Comparison of ENCODE assay signal across 10 mouse cellular contexts in the genomic region with DNA sequence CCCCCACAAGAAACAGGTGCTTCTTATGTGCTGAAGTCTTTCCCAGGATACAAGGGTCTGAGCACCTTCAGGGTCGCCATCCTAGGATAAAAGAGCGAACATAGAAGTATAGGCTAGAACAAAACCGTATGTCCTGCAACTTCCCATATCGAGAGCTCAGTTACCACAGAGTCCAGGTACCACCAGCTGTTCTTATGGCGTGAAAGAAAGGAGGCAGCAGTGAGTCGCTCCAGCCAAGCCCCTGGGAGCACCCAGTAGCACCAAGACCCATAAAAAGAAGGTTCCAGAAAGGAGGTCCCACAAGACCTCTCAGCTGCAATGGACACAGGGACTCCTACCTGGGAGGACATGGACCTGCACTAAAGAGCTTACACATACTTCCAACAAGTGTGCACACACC.
A peak's percentile ranks its signal among the peaks of the same experiment; 100 is the strongest.
DNase-seq lines count a peak whose midpoint lies in the region; ATAC-seq and TF ChIP-seq lines count a peak whose summit lies in the region.
"Had no signal": no experiment of that assay in that cellular context is flagged by ENCODE, and none has a peak within 500 bp of the region (broad histone marks: within the 10 kb centered on the region; RNA-seq: fewer than 3 reads in every experiment).

No protein-coding gene starts in this region.

- no peak overlapping the region for H3K9ac ChIP-seq in forebrain, embryonic 11.5 days (ENCODE audit: low read length)
- H3K9ac ChIP-seq in forebrain, embryonic 13.5 days: no peak overlapping the region
- no peak overlapping the region; the same call in 1 of the 2 replicates for H3K9ac ChIP-seq in kidney, embryonic 16.5 days (replicated peaks; ENCODE audit: low read length)
- no peak overlapping the region for H3K9ac ChIP-seq in ES-Bruce4 (ENCODE audit: low read depth, poor library complexity, severe bottlenecking)
- no peak overlapping the region for H3K9ac ChIP-seq in limb, embryonic 12.5 days (replicated peaks)
- H3K9ac ChIP-seq: heart, embryonic 12.5 days; liver, embryonic 14.5 days had no signal

- no peak overlapping the region for H3K4me3 ChIP-seq in forebrain, embryonic 11.5 days (ENCODE audit: low read depth, low read length)
- H3K4me3 ChIP-seq in forebrain, embryonic 13.5 days: no peak overlapping the region
- H3K4me3 ChIP-seq in kidney, embryonic 16.5 days (ENCODE audit: low read length): no peak overlapping the region
- H3K4me3 ChIP-seq in ES-Bruce4 (ENCODE audit: low read depth, low read length): no peak overlapping the region
- H3K4me3 ChIP-seq in limb, embryonic 12.5 days (replicated peaks): no peak overlapping the region
- H3K4me3 ChIP-seq: heart, embryonic 12.5 days had no signal

- no peaks in the 10 kb centered on the region for H3K27me3 ChIP-seq in forebrain, embryonic 11.5 days (ENCODE audit: control insufficient read depth, insufficient read depth, low read length)
- H3K27me3 ChIP-seq in forebrain, embryonic 13.5 days: no peaks in the 10 kb centered on the region
- no peaks in the 10 kb centered on the region for H3K27me3 ChIP-seq in kidney, embryonic 16.5 days (ENCODE audit: insufficient read depth, low read length)
- no peaks in the 10 kb centered on the region for H3K27me3 ChIP-seq in ES-Bruce4 (ENCODE audit: control insufficient read depth, insufficient read depth, low read length, poor library complexity, severe bottlenecking)
- H3K27me3 ChIP-seq in limb, embryonic 12.5 days: no peaks in the 10 kb centered on the region

- no peak overlapping the region for H3K4me2 ChIP-seq in forebrain, embryonic 11.5 days (ENCODE audit: low read depth, low read length, severe bottlenecking)
- no peak overlapping the region for H3K4me2 ChIP-seq in forebrain, embryonic 13.5 days
- H3K4me2 ChIP-seq in kidney, embryonic 16.5 days (replicated peaks; ENCODE audit: low read depth, low read length): peak overlapping the region; percentile 16; the same call in 1 of the 2 replicates
- no peak overlapping the region for H3K4me2 ChIP-seq in limb, embryonic 12.5 days
- H3K4me2 ChIP-seq: heart, embryonic 12.5 days had no signal

- DNase-seq in forebrain, embryonic 11.5 days (ENCODE audit: low spot score): no peak
- no peak for DNase-seq in kidney, adult 9 months
- DNase-seq in embryo, embryonic 10 days (ENCODE audit: low spot score): no peak
- DNase-seq in layer of hippocampus, adult 18-20 months (ENCODE audit: low spot score in 2 of 2): no peak

- H3K9me3 ChIP-seq in forebrain, embryonic 11.5 days (ENCODE audit: control insufficient read depth, low read length): no peaks in the 10 kb centered on the region
- H3K9me3 ChIP-seq in forebrain, embryonic 13.5 days (replicated peaks): no peaks in the 10 kb centered on the region
- H3K9me3 ChIP-seq in kidney, embryonic 16.5 days (ENCODE audit: low read length): no peaks in the 10 kb centered on the region
- H3K9me3 ChIP-seq in ES-Bruce4 (replicated peaks; ENCODE audit: control insufficient read depth, insufficient read depth, low read length, poor library complexity, severe bottlenecking): no peaks in the 10 kb centered on the region
- no peaks in the 10 kb centered on the region for H3K9me3 ChIP-seq in limb, embryonic 12.5 days
- H3K9me3 ChIP-seq: heart, embryonic 12.5 days had no signal

- TF ChIP-seq EP300 in ES-Bruce4 (IDR thresholded peaks at IDR 0.05; ENCODE audit: insufficient read depth, low read depth, low read length): no peak

- no peak for TF ChIP-seq POLR2A in ES-Bruce4 (IDR thresholded peaks at IDR 0.05; ENCODE audit: insufficient read depth, low read length)

- 78% methylated on average over 6 of the region's 6 CpGs for WGBS in forebrain, embryonic 11.5 days
- 81% methylated on average over 6 of the region's 6 CpGs for WGBS in forebrain, embryonic 13.5 days
- WGBS in kidney, embryonic 16.5 days: 53% methylated on average over 6 of the region's 6 CpGs
- WGBS in limb, embryonic 12.5 days: 75% methylated on average over 6 of the region's 6 CpGs

- H3K36me3 ChIP-seq in forebrain, embryonic 11.5 days (ENCODE audit: control insufficient read depth, insufficient read depth, low read length): no peaks in the 10 kb centered on the region
- no peaks in the 10 kb centered on the region for H3K36me3 ChIP-seq in forebrain, embryonic 13.5 days (ENCODE audit: poor library complexity, severe bottlenecking)
- no peaks in the 10 kb centered on the region for H3K36me3 ChIP-seq in kidney, embryonic 16.5 days (ENCODE audit: insufficient read depth, low read length)
- H3K36me3 ChIP-seq in ES-Bruce4 (ENCODE audit: control insufficient read depth, insufficient read depth, low read length, poor library complexity, severe bottlenecking): no peaks in the 10 kb centered on the region
- H3K36me3 ChIP-seq in limb, embryonic 12.5 days: peaks cover 4% of the 10 kb centered on the region; the same call in 1 of the 2 replicates
- H3K36me3 ChIP-seq: heart, embryonic 12.5 days had no signal

- peak; percentile 21 for TF ChIP-seq CTCF in ES-Bruce4 (IDR thresholded peaks at IDR 0.05; ENCODE audit: low read depth, low read length)

- ATAC-seq in forebrain, embryonic 11.5 days (replicated peaks; ENCODE audit: low FRiP score): no peak
- no peak for ATAC-seq in forebrain, embryonic 13.5 days
- 0 out of 2 replicates have a peak, but pooled peaks have one; percentile 20 for ATAC-seq in kidney, embryonic 16.5 days (ENCODE audit: low FRiP score, low TSS enrichment)
- no peak for ATAC-seq in limb, embryonic 12.5 days (ENCODE audit: insufficient number of reproducible peaks, insufficient read depth, low FRiP score, low TSS enrichment, low read depth)

- 0 out of 2 replicates have a peak overlapping the region, but pooled peaks have one; percentile 41 for H3K27ac ChIP-seq in forebrain, embryonic 11.5 days (ENCODE audit: low read depth, low read length)
- no peak overlapping the region for H3K27ac ChIP-seq in forebrain, embryonic 13.5 days
- peak overlapping the region; percentile 31; the same call in 1 of the 2 replicates for H3K27ac ChIP-seq in kidney, embryonic 16.5 days (ENCODE audit: low read length)
- H3K27ac ChIP-seq in ES-Bruce4 (ENCODE audit: insufficient read depth, low read length): no peak overlapping the region
- peak overlapping the region; percentile 54; the same call in 1 of the 2 replicates for H3K27ac ChIP-seq in limb, embryonic 12.5 days
- H3K27ac ChIP-seq: liver, embryonic 14.5 days had no signal

- peaks cover 29% of the 10 kb centered on the region for H3K4me1 ChIP-seq in forebrain, embryonic 11.5 days (replicated peaks; ENCODE audit: control insufficient read depth, insufficient read depth, low read length)
- peaks cover 59% of the 10 kb centered on the region for H3K4me1 ChIP-seq in forebrain, embryonic 13.5 days
- peaks cover 27% of the 10 kb centered on the region for H3K4me1 ChIP-seq in kidney, embryonic 16.5 days (ENCODE audit: insufficient read depth, low read length)
- no peaks in the 10 kb centered on the region for H3K4me1 ChIP-seq in ES-Bruce4 (ENCODE audit: control insufficient read depth, insufficient read depth, low read length)
- H3K4me1 ChIP-seq in limb, embryonic 12.5 days (replicated peaks): peaks cover 68% of the 10 kb centered on the region

Comparison
In these comparisons a context has a peak if more than half of its experiments do, and no peak if none do; other contexts are left out.
1. H3K27ac ChIP-seq: peak in forebrain, embryonic 11.5 days (single experiment), kidney, embryonic 16.5 days (single experiment) and limb, embryonic 12.5 days (single experiment); none in forebrain, embryonic 13.5 days (single experiment) and ES-Bruce4 (single experiment).